Mouse (Mus musculus): ENCODE data around the gene Slc6a12.

The Slc6a12 gene

GRCm38 (mm10) chr6:121412558-121413297, 69.9 kb downstream of the Slc6a12 start:
- peak; percentile 44 for DNase-seq (ENCODE audit: low read depth, low spot score)
